Mouse (Mus musculus): Measurements from ENCODE around the gene Shbg.

- TF ChIP-seq CTCF (IDR thresholded peaks at IDR 0.05; ENCODE audit: control insufficient read depth, insufficient read depth, insufficient replicate concordance, low read depth, low read length), result no peak
- no peak for TF ChIP-seq POLR2A (IDR thresholded peaks at IDR 0.05; ENCODE audit: control insufficient read depth, low read depth, low read length)
Measured at GRCm38 (mm10) chr11:69590622-69591021, 27.1 kb downstream of the Shbg start.
